Mouse (Mus musculus): ENCODE data around the gene Znhit1. TPM values are rescaled to one million over a fixed set of nuclear protein-coding genes. Genes with fewer than 3 reads are reported as not detected.

Znhit1 gene
- polyA plus RNA-seq, 1 experiment from 2014 or later: 83.5 TPM

DNA sequence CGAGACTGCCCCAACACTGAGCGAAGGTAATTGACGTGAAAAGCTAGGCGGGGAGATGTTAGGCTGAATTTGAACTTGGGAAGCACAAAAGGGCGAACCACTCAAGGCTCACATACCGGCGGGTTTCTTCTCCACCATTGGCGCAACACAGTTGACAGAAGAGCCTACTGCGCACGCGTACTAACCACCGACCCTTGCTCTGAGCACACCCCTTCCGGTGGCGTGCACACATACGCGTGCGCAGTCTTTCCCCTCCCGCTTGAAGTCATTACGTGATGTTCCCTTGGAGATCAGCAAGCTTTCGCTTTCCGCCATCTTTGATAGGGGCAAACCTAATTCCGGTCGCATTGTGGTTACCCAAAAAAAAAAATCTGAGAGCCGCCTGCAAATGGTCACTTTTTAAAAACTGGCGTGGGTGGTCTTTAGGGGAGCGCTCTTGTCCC lies 1.1 kb downstream of the Znhit1 start, which contains the start of gene Plod3:
Gene Plod3, plus strand, starts transcription at position 325 of the 443 bp plus-strand sequence.
- peak; percentile 94 for ATAC-seq (ENCODE audit: insufficient number of reproducible peaks, insufficient read depth, low FRiP score, low read depth)
- Histone ChIP-seq H3K36me3 (ENCODE audit: control insufficient read depth, insufficient read depth, low read length) (peaks cover 55% of the 10 kb centered on the region), H3K27me3 (ENCODE audit: control insufficient read depth, insufficient read depth, low read length) (no peaks in the 10 kb centered on the region), H3K27ac (replicated peaks in 1 of 2; ENCODE audit: control insufficient read depth in 1 of 2, insufficient read depth in 1 of 2, low read depth in 2 of 2, low read length in 2 of 2) (peak within 1 kb of the TSS; percentile 87 to 94), H3K4me3 (ENCODE audit: control insufficient read depth in 1 of 2, insufficient read depth in 1 of 2, low read depth in 1 of 2, low read length in 2 of 2) (peak within 1 kb of the TSS; percentile 79 to 83), H3K9ac (ENCODE audit: low read length) (peak within 1 kb of the TSS; percentile 92), H3K9me3 (ENCODE audit: control insufficient read depth, low read length) (no peaks in the 10 kb centered on the region), H3K4me1 (ENCODE audit: control insufficient read depth in 2 of 2, insufficient read depth in 2 of 2, low read length in 2 of 2) (peaks cover 7 to 9% of the 10 kb centered on the region in 2 experiments; a peak in 3 of 4 replicates), H3K4me2 (ENCODE audit: low read length) (peak within 1 kb of the TSS; percentile 94)
- 0% methylated on average over 26 of the region's 26 CpGs for WGBS

GRCm38 (mm10) chr5:136984828-136985227 lies 3.0 kb downstream of the Znhit1 start:
- Histone ChIP-seq H3K4me2 (ENCODE audit: low read length) (no peak overlapping the region), H3K9me3 (ENCODE audit: control insufficient read depth, low read length) (no peaks in the 10 kb centered on the region), H3K4me3 (ENCODE audit: control insufficient read depth in 1 of 2, insufficient read depth in 1 of 2, low read depth in 1 of 2, low read length in 2 of 2) (no peak overlapping the region), H3K36me3 (ENCODE audit: control insufficient read depth, insufficient read depth, low read length) (peaks cover 46% of the 10 kb centered on the region), H3K27me3 (ENCODE audit: control insufficient read depth, insufficient read depth, low read length) (no peaks in the 10 kb centered on the region), H3K27ac (replicated peaks in 1 of 2; ENCODE audit: control insufficient read depth in 1 of 2, insufficient read depth in 1 of 2, low read depth in 2 of 2, low read length in 2 of 2) (no peak overlapping the region), H3K9ac (ENCODE audit: low read length) (no peak overlapping the region), H3K4me1 (ENCODE audit: control insufficient read depth in 2 of 2, insufficient read depth in 2 of 2, low read length in 2 of 2) (peaks cover 7 to 9% of the 10 kb centered on the region in 2 experiments; a peak in 3 of 4 replicates)
- ATAC-seq (ENCODE audit: insufficient number of reproducible peaks, insufficient read depth, low FRiP score, low read depth): no peak
- WGBS: 48% methylated on average over 14 of the region's 14 CpGs

DNA sequence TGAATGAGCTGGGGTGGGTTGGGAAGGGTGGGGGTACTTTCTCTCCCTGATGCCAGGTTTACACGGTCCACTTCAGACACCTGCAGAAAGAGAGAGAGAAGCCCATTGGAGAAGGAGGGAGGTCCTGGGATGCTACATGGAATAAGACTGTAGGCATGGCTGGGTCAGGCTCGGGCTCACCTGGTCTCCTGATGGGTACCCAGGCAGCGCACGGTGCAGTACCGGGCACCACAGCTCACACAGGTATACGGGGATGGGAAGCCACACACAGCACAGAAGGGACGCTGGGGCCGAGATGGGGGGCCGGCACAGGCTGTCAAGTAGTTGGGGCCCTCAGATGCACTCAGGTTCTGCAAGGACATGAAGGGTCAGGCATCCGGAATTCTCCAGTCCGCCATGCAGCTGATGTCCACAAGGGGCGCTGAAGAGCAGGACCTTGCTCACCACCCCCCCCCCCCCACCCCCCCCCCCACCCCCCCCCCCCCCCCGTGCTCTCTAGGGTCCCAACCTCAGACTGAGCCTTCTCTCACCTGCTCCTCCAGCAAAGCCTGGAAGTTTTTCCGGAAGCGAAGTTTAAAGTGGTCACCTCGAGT lies 5.4 kb downstream of the Znhit1 start:
- no peak for ATAC-seq (ENCODE audit: insufficient number of reproducible peaks, insufficient read depth, low FRiP score, low read depth)
- no peaks in the 10 kb centered on the region for H3K9me3 ChIP-seq (ENCODE audit: control insufficient read depth, low read length)
- WGBS: 47% methylated on average over 14 of the region's 16 CpGs

DNA sequence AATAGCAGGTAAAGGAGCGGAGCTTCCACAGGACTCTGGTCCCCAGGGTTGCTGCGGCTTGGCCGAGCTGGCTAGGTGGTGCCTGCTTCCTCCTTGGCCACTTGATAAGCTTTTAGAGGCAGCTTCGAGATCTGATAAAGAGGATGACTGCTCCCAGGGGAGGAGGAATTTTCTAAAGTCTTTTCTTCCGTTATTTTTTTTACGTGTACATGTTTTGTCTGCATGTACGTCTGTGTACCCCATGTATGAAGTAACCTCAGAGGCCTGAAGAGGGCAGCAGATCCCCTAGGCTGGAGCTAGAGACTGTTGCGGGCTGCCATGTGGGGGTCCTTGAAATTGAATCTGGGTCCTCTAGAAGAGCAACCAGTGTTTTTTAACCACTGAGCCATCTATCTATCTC lies 6.8 kb downstream of the Znhit1 start:
- 85% methylated on average over 8 of the region's 8 CpGs for WGBS
- Histone ChIP-seq H3K4me3 (ENCODE audit: control insufficient read depth in 1 of 2, insufficient read depth in 1 of 2, low read depth in 1 of 2, low read length in 2 of 2) (no peak overlapping the region), H3K4me2 (ENCODE audit: low read length) (no peak overlapping the region), H3K9ac (ENCODE audit: low read length) (no peak overlapping the region), H3K4me1 (ENCODE audit: control insufficient read depth in 2 of 2, insufficient read depth in 2 of 2, low read length in 2 of 2) (peaks cover 0 to 1% of the 10 kb centered on the region in 2 experiments; a peak in 1 of 4 replicates), H3K27me3 (ENCODE audit: control insufficient read depth, insufficient read depth, low read length) (no peaks in the 10 kb centered on the region), H3K36me3 (ENCODE audit: control insufficient read depth, insufficient read depth, low read length) (peaks cover 33% of the 10 kb centered on the region), H3K9me3 (ENCODE audit: control insufficient read depth, low read length) (no peaks in the 10 kb centered on the region), H3K27ac (replicated peaks in 1 of 2; ENCODE audit: control insufficient read depth in 1 of 2, insufficient read depth in 1 of 2, low read depth in 2 of 2, low read length in 2 of 2) (no peak overlapping the region)
- no peak for ATAC-seq (ENCODE audit: insufficient number of reproducible peaks, insufficient read depth, low FRiP score, low read depth)

More for the DNA sequence above, 5.4 kb downstream of the Znhit1 start:
- Histone ChIP-seq H3K9ac (ENCODE audit: low read length) (no peak overlapping the region), H3K4me3 (ENCODE audit: control insufficient read depth in 1 of 2, insufficient read depth in 1 of 2, low read depth in 1 of 2, low read length in 2 of 2) (no peak overlapping the region), H3K36me3 (ENCODE audit: control insufficient read depth, insufficient read depth, low read length) (peaks cover 33% of the 10 kb centered on the region), H3K27me3 (ENCODE audit: control insufficient read depth, insufficient read depth, low read length) (no peaks in the 10 kb centered on the region), H3K4me2 (ENCODE audit: low read length) (no peak overlapping the region), H3K27ac (replicated peaks in 1 of 2; ENCODE audit: control insufficient read depth in 1 of 2, insufficient read depth in 1 of 2, low read depth in 2 of 2, low read length in 2 of 2) (no peak overlapping the region), H3K4me1 (ENCODE audit: control insufficient read depth in 2 of 2, insufficient read depth in 2 of 2, low read length in 2 of 2) (peaks cover 3 to 6% of the 10 kb centered on the region in 2 experiments; a peak in 2 of 4 replicates)

DNA sequence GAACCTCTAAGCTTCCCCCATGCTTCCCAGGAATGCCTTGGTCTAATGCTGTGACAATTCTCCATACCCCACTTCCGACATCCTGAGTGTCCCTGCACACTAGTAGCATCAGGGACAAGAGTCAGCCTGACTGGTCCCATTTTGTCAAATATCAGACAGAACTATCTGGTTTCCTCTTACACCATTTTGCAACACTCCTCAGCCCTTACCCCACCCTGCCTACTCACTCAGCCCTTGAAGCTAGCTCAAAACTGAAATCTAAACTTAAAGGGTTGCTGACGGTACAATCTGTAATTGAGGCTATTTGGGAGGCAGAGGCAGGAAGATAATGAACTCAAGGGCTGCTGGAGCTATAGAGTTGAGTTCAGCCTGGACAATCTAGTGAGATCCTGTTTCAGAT lies 8.1 kb downstream of the Znhit1 start:
- Histone ChIP-seq H3K4me3 (ENCODE audit: control insufficient read depth in 1 of 2, insufficient read depth in 1 of 2, low read depth in 1 of 2, low read length in 2 of 2) (no peak overlapping the region), H3K4me1 (ENCODE audit: control insufficient read depth in 2 of 2, insufficient read depth in 2 of 2, low read length in 2 of 2) (no peaks in the 10 kb centered on the region), H3K36me3 (ENCODE audit: control insufficient read depth, insufficient read depth, low read length) (peaks cover 32% of the 10 kb centered on the region), H3K9ac (ENCODE audit: low read length) (no peak overlapping the region), H3K27ac (replicated peaks in 1 of 2; ENCODE audit: control insufficient read depth in 1 of 2, insufficient read depth in 1 of 2, low read depth in 2 of 2, low read length in 2 of 2) (no peak overlapping the region), H3K4me2 (ENCODE audit: low read length) (no peak overlapping the region), H3K27me3 (ENCODE audit: control insufficient read depth, insufficient read depth, low read length) (no peaks in the 10 kb centered on the region), H3K9me3 (ENCODE audit: control insufficient read depth, low read length) (no peaks in the 10 kb centered on the region)
- 82% methylated on average over 2 of the region's 2 CpGs for WGBS
- ATAC-seq (ENCODE audit: insufficient number of reproducible peaks, insufficient read depth, low FRiP score, low read depth): no peak

DNA sequence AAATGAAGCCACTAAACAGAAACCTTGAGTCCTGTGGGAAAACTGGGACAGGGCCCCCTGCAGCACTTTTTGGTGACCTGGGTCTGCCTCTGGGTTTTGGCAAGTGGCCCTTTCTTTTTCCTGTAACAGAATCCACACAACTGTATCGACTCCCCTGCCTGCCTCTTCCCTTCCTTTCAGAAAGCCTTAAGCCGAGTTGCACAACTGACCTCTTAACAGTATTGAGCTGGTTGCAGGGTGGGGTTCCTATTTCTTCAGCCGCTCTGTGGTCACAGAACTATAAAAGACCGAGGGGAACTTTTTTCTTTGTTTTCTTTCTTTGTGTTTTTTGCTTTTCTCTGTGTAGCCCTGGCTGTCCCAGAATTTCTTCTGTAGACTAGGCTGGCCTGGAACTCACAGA lies 10.1 kb downstream of the Znhit1 start:
- WGBS: 64% methylated on average over 4 of the region's 4 CpGs
- Histone ChIP-seq H3K4me1 (ENCODE audit: control insufficient read depth in 2 of 2, insufficient read depth in 2 of 2, low read length in 2 of 2) (no peaks in the 10 kb centered on the region), H3K4me3 (ENCODE audit: control insufficient read depth in 1 of 2, insufficient read depth in 1 of 2, low read depth in 1 of 2, low read length in 2 of 2) (no peak overlapping the region), H3K9ac (ENCODE audit: low read length) (no peak overlapping the region), H3K4me2 (ENCODE audit: low read length) (no peak overlapping the region), H3K27me3 (ENCODE audit: control insufficient read depth, insufficient read depth, low read length) (no peaks in the 10 kb centered on the region), H3K27ac (replicated peaks in 1 of 2; ENCODE audit: control insufficient read depth in 1 of 2, insufficient read depth in 1 of 2, low read depth in 2 of 2, low read length in 2 of 2) (no peak overlapping the region), H3K36me3 (ENCODE audit: control insufficient read depth, insufficient read depth, low read length) (peaks cover 17% of the 10 kb centered on the region), H3K9me3 (ENCODE audit: control insufficient read depth, low read length) (no peaks in the 10 kb centered on the region)
- ATAC-seq (ENCODE audit: insufficient number of reproducible peaks, insufficient read depth, low FRiP score, low read depth): no peak

GRCm38 (mm10) chr5:136973670-136974069 lies 14.2 kb downstream of the Znhit1 start:
- Histone ChIP-seq H3K27me3 (ENCODE audit: control insufficient read depth, insufficient read depth, low read length) (no peaks in the 10 kb centered on the region), H3K4me2 (ENCODE audit: low read length) (no peak overlapping the region), H3K4me3 (ENCODE audit: control insufficient read depth in 1 of 2, insufficient read depth in 1 of 2, low read depth in 1 of 2, low read length in 2 of 2) (no peak overlapping the region), H3K4me1 (ENCODE audit: control insufficient read depth in 2 of 2, insufficient read depth in 2 of 2, low read length in 2 of 2) (no peaks in the 10 kb centered on the region), H3K9me3 (ENCODE audit: control insufficient read depth, low read length) (no peaks in the 10 kb centered on the region), H3K36me3 (ENCODE audit: control insufficient read depth, insufficient read depth, low read length) (no peaks in the 10 kb centered on the region), H3K9ac (ENCODE audit: low read length) (no peak overlapping the region), H3K27ac (replicated peaks in 1 of 2; ENCODE audit: control insufficient read depth in 1 of 2, insufficient read depth in 1 of 2, low read depth in 2 of 2, low read length in 2 of 2) (no peak overlapping the region)
- ATAC-seq (ENCODE audit: insufficient number of reproducible peaks, insufficient read depth, low FRiP score, low read depth): no peak
- 57% methylated on average over 8 of the region's 8 CpGs for WGBS

- Histone ChIP-seq H3K4me3 (ENCODE audit: control insufficient read depth in 1 of 2, insufficient read depth in 1 of 2, low read depth in 1 of 2, low read length in 2 of 2) (no peak overlapping the region), H3K9me3 (ENCODE audit: control insufficient read depth, low read length) (no peaks in the 10 kb centered on the region), H3K9ac (ENCODE audit: low read length) (no peak overlapping the region), H3K27me3 (ENCODE audit: control insufficient read depth, insufficient read depth, low read length) (no peaks in the 10 kb centered on the region), H3K36me3 (ENCODE audit: control insufficient read depth, insufficient read depth, low read length) (peaks cover 7% of the 10 kb centered on the region), H3K4me1 (ENCODE audit: control insufficient read depth in 2 of 2, insufficient read depth in 2 of 2, low read length in 2 of 2) (peaks cover 14 to 15% of the 10 kb centered on the region in 2 experiments), H3K27ac (replicated peaks in 1 of 2; ENCODE audit: control insufficient read depth in 1 of 2, insufficient read depth in 1 of 2, low read depth in 2 of 2, low read length in 2 of 2) (no peak overlapping the region), H3K4me2 (ENCODE audit: low read length) (no peak overlapping the region)
- 72% methylated on average over 1 of the region's 1 CpGs for WGBS
- no peak for ATAC-seq (ENCODE audit: insufficient number of reproducible peaks, insufficient read depth, low FRiP score, low read depth)
Observed at GRCm38 (mm10) chr5:136970703-136971102, 17.1 kb downstream of the Znhit1 start.
